Mouse (Mus musculus) CH12.LX (cell line): ENCODE data around the gene Lypd6. TPM values are rescaled to one million over a fixed set of nuclear protein-coding genes. Genes with fewer than 3 reads are reported as not detected.

ENCODE experiments used
- DNase-seq: peaks from one replicate; pipeline ENCODE4 v3.0.0-alpha.2; 2013; ENCODE audit errors: extremely low read depth
- H3K27ac ChIP-seq: 2 replicates; pipeline ENCODE4 v1.5.1; 2012; ENCODE audit warnings: low read depth, mild to moderate bottlenecking, control low read depth, moderate library complexity; ENCODE audit not compliant: insufficient read depth
- H3K27me3 ChIP-seq: replicated peaks from 2 replicates; pipeline ENCODE3; 2012; ENCODE audit warnings: inconsistent platforms
- H3K36me3 ChIP-seq, 2 experiments: replicated peaks in 1 of 2; 2 replicates each; pipeline versions ENCODE3 to v1.6.1; 2012; ENCODE audit warnings: inconsistent platforms in 1 of 2, low read length in 1 of 2, mild to moderate bottlenecking in 1 of 2, mixed read lengths in 1 of 2, moderate library complexity in 1 of 2; ENCODE audit not compliant: control insufficient read depth in 1 of 2, insufficient read depth in 1 of 2
- H3K4me1 ChIP-seq, 2 experiments: 2 replicates each; pipeline ENCODE4 v1.6.1; 2012; ENCODE audit warnings: inconsistent platforms in 1 of 2, moderate library complexity in 1 of 2; ENCODE audit not compliant: insufficient read depth in 2 of 2, control insufficient read depth in 1 of 2
- H3K4me2 ChIP-seq: 2 replicates; pipeline ENCODE4 v1.6.1; 2012; ENCODE audit warnings: low read depth, mild to moderate bottlenecking, control low read depth; ENCODE audit not compliant: poor library complexity, insufficient read depth, severe bottlenecking
- H3K4me3 ChIP-seq, 3 experiments: fragments of 150-350 bp in 1 of 3; sonication (generic) in 1 of 3; replicated peaks in 1 of 3; 2 replicates each; pipeline versions ENCODE3 to v1.5.1; 2011 to 2012; ENCODE audit warnings: low read depth in 2 of 3, low read length in 2 of 3, mild to moderate bottlenecking in 2 of 3, moderate library complexity in 2 of 3, control low read depth in 1 of 3, improper control_type of control experiment in 1 of 3, inconsistent platforms in 1 of 3, mixed read lengths in 1 of 3; ENCODE audit not compliant: poor library complexity in 1 of 3
- H3K79me2 ChIP-seq: replicated peaks from 2 replicates; pipeline ENCODE4 v1.6.1; 2012; ENCODE audit warnings: mild to moderate bottlenecking, moderate library complexity; ENCODE audit not compliant: control insufficient read depth, poor library complexity, insufficient read depth, severe bottlenecking; ENCODE audit errors: extremely low read depth
- H3K9ac ChIP-seq: 2 replicates; pipeline ENCODE4 v1.6.1; 2012; ENCODE audit warnings: low read depth, mild to moderate bottlenecking, control low read depth, moderate library complexity; ENCODE audit not compliant: insufficient read depth
- H3K9me3 ChIP-seq: replicated peaks from 2 replicates; pipeline ENCODE3; 2012; ENCODE audit warnings: low read length, inconsistent platforms, mixed read lengths
- BHLHE40 ChIP-seq: IDR thresholded peaks from 2 replicates; pipeline ENCODE4 v1.6.1; 2011; ENCODE audit warnings: mild to moderate bottlenecking, low read depth, low read length, improper control_type of control experiment
- CHD2 ChIP-seq: IDR thresholded peaks from 2 replicates; pipeline ENCODE4 v1.6.1; 2011; ENCODE audit warnings: low read length, improper control_type of control experiment
- CTCF ChIP-seq, 2 experiments: IDR thresholded peaks in 1 of 2; conservative IDR thresholded peaks in 1 of 2; 2 replicates each; pipeline ENCODE4 v1.5.1; 2011 to 2012; ENCODE audit warnings: low read depth in 2 of 2, low read length in 2 of 2, improper control_type of control experiment in 1 of 2, inconsistent platforms in 1 of 2, mild to moderate bottlenecking in 1 of 2, moderate library complexity in 1 of 2
- E2F4 ChIP-seq: IDR thresholded peaks from 2 replicates; pipeline ENCODE4 v1.6.1; 2011; ENCODE audit warnings: low read depth, low read length, improper control_type of control experiment; ENCODE audit not compliant: insufficient replicate concordance
- EP300 ChIP-seq: IDR thresholded peaks from 2 replicates; pipeline ENCODE4 v1.6.1; 2011; ENCODE audit warnings: low read length, improper control_type of control experiment
- GABPA ChIP-seq: IDR thresholded peaks from 2 replicates; pipeline ENCODE4 v1.6.1; 2012; ENCODE audit warnings: low read depth, low read length, improper control_type of control experiment, inconsistent platforms; ENCODE audit not compliant: insufficient replicate concordance
- IRF4 ChIP-seq: IDR thresholded peaks from 2 replicates; pipeline ENCODE4 v1.6.1; 2014; ENCODE audit warnings: low read depth, mild to moderate bottlenecking, inconsistent platforms, low read length, improper control_type of control experiment
- JUND ChIP-seq: conservative IDR thresholded peaks from 2 replicates; pipeline ENCODE4 v1.6.1; 2011; ENCODE audit warnings: low read depth, low read length, improper control_type of control experiment
- KAT2A ChIP-seq: IDR thresholded peaks from 2 replicates; pipeline ENCODE4 v1.6.1; 2012; ENCODE audit warnings: low read length, improper control_type of control experiment, inconsistent platforms; ENCODE audit not compliant: insufficient replicate concordance
- MAX ChIP-seq: IDR thresholded peaks from 2 replicates; pipeline ENCODE4 v1.6.1; 2011; ENCODE audit warnings: low read length, improper control_type of control experiment
- MYC ChIP-seq: IDR thresholded peaks from 2 replicates; pipeline ENCODE4 v1.6.1; 2011; ENCODE audit warnings: low read depth, mild to moderate bottlenecking, improper control_type of control experiment, low read length
- NELFE ChIP-seq: IDR thresholded peaks from 2 replicates; pipeline ENCODE4 v1.6.1; 2011; ENCODE audit warnings: low read depth, low read length, improper control_type of control experiment
- PAX5 ChIP-seq: IDR thresholded peaks from 2 replicates; pipeline ENCODE4 v1.6.1; 2012; ENCODE audit warnings: low read length, inconsistent platforms, mixed read lengths
- POLR2A ChIP-seq: IDR thresholded peaks from 2 replicates; pipeline ENCODE4 v1.6.1; 2011; ENCODE audit warnings: low read depth, mild to moderate bottlenecking, improper control_type of control experiment, low read length
- POLR2AphosphoS2 ChIP-seq: IDR thresholded peaks from 2 replicates; pipeline ENCODE4 v1.6.1; 2011; ENCODE audit warnings: low read depth, low read length, improper control_type of control experiment
- RAD21 ChIP-seq: IDR thresholded peaks from 2 replicates; pipeline ENCODE4 v1.6.1; 2011; ENCODE audit warnings: low read depth, mild to moderate bottlenecking, low read length, improper control_type of control experiment, moderate library complexity
- UBTF ChIP-seq: IDR thresholded peaks from 2 replicates; pipeline ENCODE4 v1.6.1; 2012; ENCODE audit warnings: low read depth, mild to moderate bottlenecking, inconsistent platforms, low read length, improper control_type of control experiment, moderate library complexity
- USF2 ChIP-seq: conservative IDR thresholded peaks from 2 replicates; pipeline ENCODE4 v1.6.1; 2011; ENCODE audit warnings: low read depth, low read length, improper control_type of control experiment
- ZC3H11A ChIP-seq: IDR thresholded peaks from 2 replicates; pipeline ENCODE4 v1.6.1; 2012; ENCODE audit warnings: low read depth, mild to moderate bottlenecking, inconsistent platforms, low read length, improper control_type of control experiment
- ZKSCAN1 ChIP-seq: IDR thresholded peaks from 2 replicates; pipeline ENCODE4 v1.6.1; 2012; ENCODE audit warnings: low read depth, inconsistent platforms, low read length, improper control_type of control experiment, borderline replicate concordance
- ZMIZ1 ChIP-seq: IDR thresholded peaks from 2 replicates; pipeline ENCODE4 v1.6.1; 2012; ENCODE audit warnings: low read depth, mild to moderate bottlenecking, inconsistent platforms, low read length, improper control_type of control experiment
- ZNF384 ChIP-seq: IDR thresholded peaks from 2 replicates; pipeline ENCODE4 v1.6.1; 2012; ENCODE audit warnings: low read depth, low read length, improper control_type of control experiment, inconsistent platforms
- dilution Hi-C: fragments of 300-500 bp; cut with MboI; formaldehyde crosslinking; loops from 2 replicates; pipeline ENCODE4 v1.14.3; 2020; ENCODE audit warnings: low sequenced_read_pairs; ENCODE audit not compliant: extremely low pct_unique_long_range_greater_than_20kb, extremely low pct_ligation_motif_present
- in situ Hi-C: fragments of 300-500 bp; cut with MboI; formaldehyde crosslinking; loops from 3 replicates; pipeline ENCODE4 v1.14.3; 2019; ENCODE audit warnings: low sequenced_read_pairs, low pct_ligation_motif_present, low pct_unique_long_range_greater_than_20kb, mixed read lengths
- polyA plus RNA-seq: library from polyadenylated mRNA; unstranded; fragments of >175 nt; gene quantifications from 2 replicates; pipeline ENCODE4 v1.2.1, GENCODE M21; 2012; ENCODE audit warnings: low read depth; ENCODE audit not compliant: insufficient read length
- total RNA-seq, 2 experiments: library from RNA; depleted of rRNA; stranded (reverse); fragments of 300-350 nt in 1 of 2; fragments of >200 nt in 1 of 2; gene quantifications; 2 replicates each; pipeline ENCODE4 v1.2.3; 2012 to 2014

Lypd6 gene
- total and polyA plus RNA-seq, 3 experiments, result not detected

DNA sequence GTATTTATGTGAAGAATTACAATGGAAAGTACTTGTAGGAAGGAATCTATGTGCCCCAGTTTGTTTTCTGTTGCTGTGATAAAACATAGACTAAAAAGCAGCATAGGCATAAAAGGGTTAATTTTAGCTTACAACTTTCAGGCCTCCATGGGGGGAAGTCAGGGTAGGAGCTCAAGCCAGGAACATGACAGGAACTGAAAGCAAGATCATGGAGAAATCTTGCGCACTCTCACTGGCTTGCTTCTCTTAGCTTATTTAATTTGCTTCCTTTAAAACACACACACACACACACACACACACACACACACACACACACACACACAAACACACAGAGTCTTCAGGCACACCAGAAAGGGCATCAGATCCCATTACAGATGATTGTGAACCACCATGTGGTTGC is 12.3 kb upstream of the Lypd6 start:
- no peak for TF ChIP-seq BHLHE40
- TF ChIP-seq CTCF (conservative IDR thresholded peaks at IDR 0.05 in 1 of 2, IDR thresholded peaks at IDR 0.05 in 1 of 2; ENCODE audit: low read depth in 2 of 2, low read length in 2 of 2), result no peak
- no peak for TF ChIP-seq KAT2A
- no peak for TF ChIP-seq MAX
- no peak for TF ChIP-seq MYC
- TF ChIP-seq USF2, result no peak
- TF ChIP-seq, all 38 proteins: peak for 0
- Histone ChIP-seq H3K4me2 (no peak overlapping the region), H3K27me3 (no peaks in the 10 kb centered on the region), H3K27ac (no peak overlapping the region), H3K36me3 (no peaks in the 10 kb centered on the region), H3K4me3 (no peak overlapping the region), H3K9ac (no peak overlapping the region), H3K4me1 (no peaks in the 10 kb centered on the region), H3K79me2 (no peaks in the 10 kb centered on the region), H3K9me3 (no peaks in the 10 kb centered on the region)
- in situ Hi-C loops (no loop called here), dilution Hi-C loops (no loop called here)
- DNase-seq, result no peak

DNA sequence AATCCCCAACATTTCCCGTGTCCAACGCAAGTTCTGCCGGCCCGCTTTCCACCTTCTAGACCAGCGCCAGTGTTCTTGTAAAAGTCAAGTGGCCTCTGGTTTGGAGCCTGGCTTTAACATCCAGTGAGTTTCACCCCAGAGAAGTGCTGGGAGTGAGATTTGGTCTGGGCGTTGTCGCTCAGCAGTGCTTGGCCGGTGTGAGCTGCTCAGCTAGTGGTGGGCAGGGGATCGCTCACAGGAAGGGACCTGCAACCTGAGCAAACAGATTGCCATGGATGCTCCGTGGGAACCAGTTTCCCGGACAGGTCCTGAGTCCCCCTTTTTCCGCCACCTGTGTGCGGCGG is 355 bp upstream of the Lypd6 start:
- Histone ChIP-seq H3K4me1 (no peaks in the 10 kb centered on the region), H3K4me3 (no peak overlapping the region), H3K9ac (no peak overlapping the region), H3K36me3 (no peaks in the 10 kb centered on the region), H3K4me2 (no peak overlapping the region), H3K27ac (no peak overlapping the region), H3K79me2 (no peaks in the 10 kb centered on the region), H3K27me3 (no peaks in the 10 kb centered on the region), H3K9me3 (no peaks in the 10 kb centered on the region)
- no peak for TF ChIP-seq UBTF
- TF ChIP-seq NELFE, result no peak
- TF ChIP-seq CHD2, result no peak
- TF ChIP-seq PAX5, result no peak
- TF ChIP-seq POLR2A, result no peak
- no peak for TF ChIP-seq RAD21
- no peak for TF ChIP-seq GABPA
- TF ChIP-seq BHLHE40, result no peak
- no peak for TF ChIP-seq KAT2A
- TF ChIP-seq E2F4, result no peak
- TF ChIP-seq EP300, result no peak
- no peak for TF ChIP-seq ZMIZ1
- no peak for TF ChIP-seq ZKSCAN1
- TF ChIP-seq POLR2AphosphoS2, result no peak
- in situ Hi-C loops, result no loop called here
- dilution Hi-C loops, result no loop called here
- DNase-seq, result no peak

DNA sequence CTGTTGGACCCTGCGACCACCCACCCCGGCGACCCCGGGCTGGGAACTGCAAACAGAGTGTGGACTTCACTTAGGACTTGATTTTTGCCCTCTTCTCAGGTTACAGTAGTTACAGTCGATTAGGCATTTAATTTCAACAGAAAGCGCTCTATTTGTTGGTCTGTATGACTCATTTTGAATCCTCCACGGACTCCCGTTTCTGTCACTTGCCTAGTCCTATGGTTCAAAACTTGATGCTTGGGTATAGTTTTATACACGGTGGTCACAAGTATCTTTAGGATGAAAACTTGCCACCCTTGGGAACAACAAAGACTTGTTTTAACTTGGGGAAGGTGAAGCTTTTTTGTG is 713 bp downstream of the Lypd6 start:
- TF ChIP-seq PAX5 (no peak), POLR2A (no peak), IRF4 (no peak), RAD21 (no peak), ZMIZ1 (no peak), ZNF384 (no peak), ZC3H11A (no peak), KAT2A (no peak), JUND (no peak)
- Histone ChIP-seq H3K27ac (no peak overlapping the region), H3K9ac (no peak overlapping the region), H3K36me3 (no peaks in the 10 kb centered on the region), H3K4me2 (no peak overlapping the region), H3K4me1 (no peaks in the 10 kb centered on the region), H3K9me3 (no peaks in the 10 kb centered on the region), H3K4me3 (no peak overlapping the region), H3K27me3 (no peaks in the 10 kb centered on the region), H3K79me2 (no peaks in the 10 kb centered on the region)
- in situ Hi-C loops (no loop called here), dilution Hi-C loops (no loop called here)
- DNase-seq, result no peak
